Mouse (Mus musculus) myocyte (in vitro differentiated cells): ENCODE results near the gene Olfr352.

Source experiments
- E2F4 ChIP-seq: IDR thresholded peaks from one replicate; pipeline ENCODE4 v1.6.1; 2011; ENCODE audit warnings: mild to moderate bottlenecking, control low read depth, moderate library complexity; ENCODE audit not compliant: insufficient read depth
- MAX ChIP-seq: IDR thresholded peaks from one replicate; pipeline ENCODE4 v1.6.1; 2011; ENCODE audit warnings: low read depth, mild to moderate bottlenecking, control low read depth
- MYOD1 ChIP-seq, 3 experiments: IDR thresholded peaks; one replicate each; pipeline ENCODE4 v1.6.1; 2011; ENCODE audit warnings: control low read depth in 2 of 3, low read depth in 2 of 3, mild to moderate bottlenecking in 2 of 3, moderate library complexity in 1 of 3; ENCODE audit not compliant: insufficient read length in 2 of 3, control insufficient read depth in 1 of 3
- POLR2A ChIP-seq: IDR thresholded peaks from one replicate; pipeline ENCODE4 v1.6.1; 2011; ENCODE audit warnings: low read depth, mild to moderate bottlenecking, control low read depth, moderate library complexity; ENCODE audit not compliant: insufficient read length
- POLR2AphosphoS2 ChIP-seq: IDR thresholded peaks from one replicate; pipeline ENCODE4 v1.6.1; 2011; ENCODE audit warnings: low read depth, control low read depth; ENCODE audit not compliant: insufficient read length
- REST ChIP-seq: IDR thresholded peaks from one replicate; pipeline ENCODE4 v1.6.1; 2011; ENCODE audit warnings: mild to moderate bottlenecking, control low read depth, moderate library complexity; ENCODE audit not compliant: insufficient read depth, insufficient read length
- SRF ChIP-seq: IDR thresholded peaks from one replicate; pipeline ENCODE4 v1.6.1; 2011; ENCODE audit warnings: low read depth; ENCODE audit not compliant: control insufficient read depth, insufficient read length
- TCF12 ChIP-seq: IDR thresholded peaks from one replicate; pipeline ENCODE4 v1.6.1; 2011; ENCODE audit warnings: mild to moderate bottlenecking, control low read depth; ENCODE audit not compliant: poor library complexity, insufficient read depth, severe bottlenecking
- TCF3 ChIP-seq: IDR thresholded peaks from one replicate; pipeline ENCODE4 v1.6.1; 2011; ENCODE audit warnings: low read depth, control low read depth; ENCODE audit not compliant: insufficient read length
- USF1 ChIP-seq: IDR thresholded peaks from one replicate; pipeline ENCODE4 v1.6.1; 2011; ENCODE audit warnings: low read depth, mild to moderate bottlenecking, control low read depth, moderate library complexity

GRCm38 (mm10) chr2:36846010-36846409 lies 22.2 kb upstream of the Olfr352 start, which contains the start of gene Olfr350:
- TF ChIP-seq USF1, result no peak
- TF ChIP-seq SRF, result no peak
- TF ChIP-seq POLR2A, result no peak
- TF ChIP-seq MAX, result no peak
- TF ChIP-seq E2F4, result no peak
- no peak for TF ChIP-seq REST
- no peak for TF ChIP-seq POLR2AphosphoS2
- TF ChIP-seq TCF12, result no peak
- TF ChIP-seq TCF3, result no peak
- no peak for TF ChIP-seq MYOD1 (IDR thresholded peaks at IDR 0.05; ENCODE audit: control insufficient read depth in 1 of 3, insufficient read length in 2 of 3, low read depth in 2 of 3)
